Mouse (Mus musculus): ENCODE measurements around the gene Kdr. TPM values are rescaled to one million over a fixed set of nuclear protein-coding genes. Genes with fewer than 3 reads are reported as not detected.

The Kdr gene
- polyA plus RNA-seq, 1 experiment from 2014 or later, result 23.4 TPM

- Histone ChIP-seq H3K4me1 (replicated peaks) (peaks cover 12% of the 10 kb centered on the region), H3K4me3 (no peak overlapping the region), H3K27me3 (no peaks in the 10 kb centered on the region), H3K4me2 (no peak overlapping the region), H3K9ac (no peak overlapping the region), H3K36me3 (no peaks in the 10 kb centered on the region), H3K27ac (replicated peaks) (no peak overlapping the region), H3K9me3 (no peaks in the 10 kb centered on the region)
- 80% methylated on average over 6 of the region's 6 CpGs for WGBS
- ATAC-seq (ENCODE audit: low read depth), result no peak
These were observed 85.2 kb downstream of the Kdr start for GRCm38 (mm10) chr5:75892956-75893471.

Small RNA genes lying within 50 kb of the gene (microRNA-seq; reads per million reads assigned to microRNA genes)
- not detected for gene Gm25374

Other genes starting within 250 kb of the Kdr start
- gene Srd5a3, start 161.8 kb upstream of the Kdr start, polyA plus RNA-seq (2015; fragmentation: Nextera tagmentation; extraction: Ambion mirVana), result 17.3 and 17.8 TPM in 2 replicates
- gene Tmem165, start 205.4 kb upstream of the Kdr start, polyA plus RNA-seq (2015; fragmentation: Nextera tagmentation; extraction: Ambion mirVana), result 58.6 and 62.3 TPM in 2 replicates